Mouse (Mus musculus): ENCODE results near the gene Sstr5. TPM values are rescaled to one million over a fixed set of nuclear protein-coding genes. Genes with fewer than 3 reads are reported as not detected.
A peak's percentile ranks its signal among the peaks of the same experiment; 100 is the strongest.

The Sstr5 gene
- polyA plus RNA-seq, 1 experiment from 2014 or later = 0.16 TPM

- 13% methylated on average over 4 of the region's 4 CpGs for WGBS
- H3K36me3 ChIP-seq (ENCODE audit: control insufficient read depth, insufficient read depth, low read length) = no peaks in the 10 kb centered on the region
- peaks cover 50 to 55% of the 10 kb centered on the region in 2 experiments for H3K4me1 ChIP-seq (ENCODE audit: control insufficient read depth in 2 of 2, insufficient read depth in 2 of 2, low read length in 2 of 2)
- ATAC-seq (ENCODE audit: insufficient number of reproducible peaks, insufficient read depth, low FRiP score, low read depth) = peak; percentile 55
- H3K4me3 ChIP-seq (ENCODE audit: control insufficient read depth in 1 of 2, insufficient read depth in 1 of 2, low read depth in 1 of 2, low read length in 2 of 2) = no peak overlapping the region; a peak in 1 of 4 replicates
- peak overlapping the region; percentile 97 to 99 for H3K27ac ChIP-seq (replicated peaks in 1 of 2; ENCODE audit: control insufficient read depth in 1 of 2, insufficient read depth in 1 of 2, low read depth in 2 of 2, low read length in 2 of 2)
- H3K9me3 ChIP-seq (ENCODE audit: control insufficient read depth, low read length) = no peaks in the 10 kb centered on the region
- H3K9ac ChIP-seq (ENCODE audit: low read length) = peak overlapping the region; percentile 64
- H3K27me3 ChIP-seq (ENCODE audit: control insufficient read depth, insufficient read depth, low read length) = no peaks in the 10 kb centered on the region
- peak overlapping the region; percentile 52; the same call in 1 of the 2 replicates for H3K4me2 ChIP-seq (ENCODE audit: low read length)
Measured at GRCm38 (mm10) chr17:25463326-25463945, 33.7 kb downstream of the Sstr5 start.

GRCm38 (mm10) chr17:25462236-25462875 is 34.7 kb downstream of the Sstr5 start:
- Histone ChIP-seq H3K4me1 (ENCODE audit: control insufficient read depth in 2 of 2, insufficient read depth in 2 of 2, low read length in 2 of 2) (peaks cover 39 to 46% of the 10 kb centered on the region in 2 experiments), H3K27ac (replicated peaks in 1 of 2; ENCODE audit: control insufficient read depth in 1 of 2, insufficient read depth in 1 of 2, low read depth in 2 of 2, low read length in 2 of 2) (peak overlapping the region; percentile 97 to 99), H3K27me3 (ENCODE audit: control insufficient read depth, insufficient read depth, low read length) (no peaks in the 10 kb centered on the region), H3K9ac (ENCODE audit: low read length) (peak overlapping the region; percentile 64), H3K9me3 (ENCODE audit: control insufficient read depth, low read length) (no peaks in the 10 kb centered on the region), H3K4me2 (ENCODE audit: low read length) (peak overlapping the region; percentile 52), H3K4me3 (ENCODE audit: control insufficient read depth in 1 of 2, insufficient read depth in 1 of 2, low read depth in 1 of 2, low read length in 2 of 2) (peak overlapping the region in 1 of 2 experiments; percentile 4; a peak in 2 of 4 replicates), H3K36me3 (ENCODE audit: control insufficient read depth, insufficient read depth, low read length) (no peaks in the 10 kb centered on the region)
- peak; percentile 88 for ATAC-seq (ENCODE audit: insufficient number of reproducible peaks, insufficient read depth, low FRiP score, low read depth)
- WGBS = 7% methylated on average over 9 of the region's 9 CpGs

GRCm38 (mm10) chr17:25456540-25456939 is 40.5 kb downstream of the Sstr5 start:
- Histone ChIP-seq H3K36me3 (ENCODE audit: control insufficient read depth, insufficient read depth, low read length) (no peaks in the 10 kb centered on the region), H3K27ac (replicated peaks in 1 of 2; ENCODE audit: control insufficient read depth in 1 of 2, insufficient read depth in 1 of 2, low read depth in 2 of 2, low read length in 2 of 2) (no peak overlapping the region), H3K9me3 (ENCODE audit: control insufficient read depth, low read length) (no peaks in the 10 kb centered on the region), H3K9ac (ENCODE audit: low read length) (no peak overlapping the region), H3K4me2 (ENCODE audit: low read length) (no peak overlapping the region), H3K27me3 (ENCODE audit: control insufficient read depth, insufficient read depth, low read length) (no peaks in the 10 kb centered on the region), H3K4me1 (ENCODE audit: control insufficient read depth in 2 of 2, insufficient read depth in 2 of 2, low read length in 2 of 2) (peaks cover 4 to 5% of the 10 kb centered on the region in 2 experiments; a peak in 2 of 4 replicates), H3K4me3 (ENCODE audit: control insufficient read depth in 1 of 2, insufficient read depth in 1 of 2, low read depth in 1 of 2, low read length in 2 of 2) (no peak overlapping the region)
- 57% methylated on average over 8 of the region's 8 CpGs for WGBS
- no peak for ATAC-seq (ENCODE audit: insufficient number of reproducible peaks, insufficient read depth, low FRiP score, low read depth)

GRCm38 (mm10) chr17:25454272-25454671 is 42.8 kb downstream of the Sstr5 start, which contains the start of gene Tekt4:
TSS of gene Tekt4 (plus strand) at chr17:25454615.
- 0 out of 2 replicates have a peak within 1 kb of the TSS, but pooled peaks have one; percentile 25 for H3K9ac ChIP-seq (ENCODE audit: low read length)

GRCm38 (mm10) chr17:25452246-25452965 is 44.7 kb downstream of the Sstr5 start:
- H3K27ac ChIP-seq (replicated peaks in 1 of 2; ENCODE audit: control insufficient read depth in 1 of 2, insufficient read depth in 1 of 2, low read depth in 2 of 2, low read length in 2 of 2) = no peak overlapping the region
- no peak overlapping the region for H3K4me2 ChIP-seq (ENCODE audit: low read length)
- no peaks in the 10 kb centered on the region for H3K36me3 ChIP-seq (ENCODE audit: control insufficient read depth, insufficient read depth, low read length)
- H3K27me3 ChIP-seq (ENCODE audit: control insufficient read depth, insufficient read depth, low read length) = no peaks in the 10 kb centered on the region
- no peak overlapping the region for H3K9ac ChIP-seq (ENCODE audit: low read length)
- 74% methylated on average over 5 of the region's 5 CpGs for WGBS
- ATAC-seq (ENCODE audit: insufficient number of reproducible peaks, insufficient read depth, low FRiP score, low read depth) = no peak
- no peaks in the 10 kb centered on the region for H3K9me3 ChIP-seq (ENCODE audit: control insufficient read depth, low read length)
- H3K4me1 ChIP-seq (ENCODE audit: control insufficient read depth in 2 of 2, insufficient read depth in 2 of 2, low read length in 2 of 2) = peaks cover 4 to 5% of the 10 kb centered on the region in 2 experiments; a peak in 2 of 4 replicates
- H3K4me3 ChIP-seq (ENCODE audit: control insufficient read depth in 1 of 2, insufficient read depth in 1 of 2, low read depth in 1 of 2, low read length in 2 of 2) = no peak overlapping the region

More at GRCm38 (mm10) chr17:25454272-25454671, 42.8 kb downstream of the Sstr5 start, which contains the start of gene Tekt4:
- no peak within 1 kb of the TSS for H3K4me3 ChIP-seq (ENCODE audit: control insufficient read depth in 1 of 2, insufficient read depth in 1 of 2, low read depth in 1 of 2, low read length in 2 of 2)
- H3K36me3 ChIP-seq (ENCODE audit: control insufficient read depth, insufficient read depth, low read length) = no peaks in the 10 kb centered on the region
- no peak within 1 kb of the TSS for H3K4me2 ChIP-seq (ENCODE audit: low read length)
- no peak for ATAC-seq (ENCODE audit: insufficient number of reproducible peaks, insufficient read depth, low FRiP score, low read depth)
- H3K27ac ChIP-seq (replicated peaks in 1 of 2; ENCODE audit: control insufficient read depth in 1 of 2, insufficient read depth in 1 of 2, low read depth in 2 of 2, low read length in 2 of 2) = no peak within 1 kb of the TSS
- no peaks in the 10 kb centered on the region for H3K9me3 ChIP-seq (ENCODE audit: control insufficient read depth, low read length)
- no peaks in the 10 kb centered on the region for H3K27me3 ChIP-seq (ENCODE audit: control insufficient read depth, insufficient read depth, low read length)
- peaks cover 4 to 5% of the 10 kb centered on the region in 2 experiments; a peak in 2 of 4 replicates for H3K4me1 ChIP-seq (ENCODE audit: control insufficient read depth in 2 of 2, insufficient read depth in 2 of 2, low read length in 2 of 2)
- WGBS = 20% methylated on average over 2 of the region's 2 CpGs

- no peak for ATAC-seq (ENCODE audit: insufficient number of reproducible peaks, insufficient read depth, low FRiP score, low read depth)
- Histone ChIP-seq H3K9ac (ENCODE audit: low read length) (no peak overlapping the region), H3K36me3 (ENCODE audit: control insufficient read depth, insufficient read depth, low read length) (no peaks in the 10 kb centered on the region), H3K4me1 (ENCODE audit: control insufficient read depth in 2 of 2, insufficient read depth in 2 of 2, low read length in 2 of 2) (peaks cover 4 to 5% of the 10 kb centered on the region in 2 experiments; a peak in 2 of 4 replicates), H3K27me3 (ENCODE audit: control insufficient read depth, insufficient read depth, low read length) (no peaks in the 10 kb centered on the region), H3K9me3 (ENCODE audit: control insufficient read depth, low read length) (no peaks in the 10 kb centered on the region), H3K4me3 (ENCODE audit: control insufficient read depth in 1 of 2, insufficient read depth in 1 of 2, low read depth in 1 of 2, low read length in 2 of 2) (no peak overlapping the region), H3K27ac (replicated peaks in 1 of 2; ENCODE audit: control insufficient read depth in 1 of 2, insufficient read depth in 1 of 2, low read depth in 2 of 2, low read length in 2 of 2) (no peak overlapping the region), H3K4me2 (ENCODE audit: low read length) (no peak overlapping the region)
- 48% methylated on average over 4 of the region's 4 CpGs for WGBS
Measured at GRCm38 (mm10) chr17:25450329-25450728, 46.8 kb downstream of the Sstr5 start.

GRCm38 (mm10) chr17:25447865-25448264 is 49.2 kb downstream of the Sstr5 start:
- WGBS = 63% methylated on average over 12 of the region's 12 CpGs
- no peak overlapping the region for H3K4me2 ChIP-seq (ENCODE audit: low read length)
- H3K9me3 ChIP-seq (ENCODE audit: control insufficient read depth, low read length) = no peaks in the 10 kb centered on the region
- no peaks in the 10 kb centered on the region for H3K27me3 ChIP-seq (ENCODE audit: control insufficient read depth, insufficient read depth, low read length)
- H3K27ac ChIP-seq (replicated peaks in 1 of 2; ENCODE audit: control insufficient read depth in 1 of 2, insufficient read depth in 1 of 2, low read depth in 2 of 2, low read length in 2 of 2) = no peak overlapping the region
- no peaks in the 10 kb centered on the region for H3K36me3 ChIP-seq (ENCODE audit: control insufficient read depth, insufficient read depth, low read length)
- no peaks in the 10 kb centered on the region; a peak in 2 of 4 replicates for H3K4me1 ChIP-seq (ENCODE audit: control insufficient read depth in 2 of 2, insufficient read depth in 2 of 2, low read length in 2 of 2)
- H3K9ac ChIP-seq (ENCODE audit: low read length) = no peak overlapping the region
- H3K4me3 ChIP-seq (ENCODE audit: control insufficient read depth in 1 of 2, insufficient read depth in 1 of 2, low read depth in 1 of 2, low read length in 2 of 2) = no peak overlapping the region
- ATAC-seq (ENCODE audit: insufficient number of reproducible peaks, insufficient read depth, low FRiP score, low read depth) = no peak

All from heart, embryonic 14.5 days (tissue).